Mouse (Mus musculus) heart, postnatal 0 days (tissue): ENCODE data around the gene Rbm6. TPM values are rescaled to one million over a fixed set of nuclear protein-coding genes. Genes with fewer than 3 reads are reported as not detected.

ENCODE experiments used
- ATAC-seq: fragments of 200-750 bp; cut with Nextera tagmentation; 2 replicates; pipeline ENCODE4 v1.8.0; 2017; ENCODE audit warnings: low read depth, moderate number of reproducible peaks, moderate library complexity; ENCODE audit not compliant: insufficient read depth
- DNase-seq: peaks from one replicate; pipeline ENCODE4 v3.0.0-alpha.2; 2016; ENCODE audit warnings: low spot score
- H3K27ac ChIP-seq: fragments of 300-500 bp; sonication (generic); 2 replicates; pipeline ENCODE4 v1.5.1; 2014; ENCODE audit warnings: low read depth, mild to moderate bottlenecking
- H3K27me3 ChIP-seq: fragments of 300-500 bp; sonication (generic); 2 replicates; pipeline ENCODE4 v1.6.1; 2014; ENCODE audit warnings: low read length, mixed read lengths; ENCODE audit not compliant: control insufficient read depth, insufficient read depth
- H3K36me3 ChIP-seq: fragments of 300-500 bp; sonication (generic); replicated peaks from 2 replicates; pipeline ENCODE4 v1.6.1; 2014; ENCODE audit warnings: low read length, mixed read lengths; ENCODE audit not compliant: control insufficient read depth, insufficient read depth
- H3K4me1 ChIP-seq: fragments of 300-500 bp; sonication (generic); 2 replicates; pipeline ENCODE4 v1.6.1; 2014; ENCODE audit warnings: antibody characterized with exemption; ENCODE audit not compliant: control insufficient read depth, insufficient read depth
- H3K4me2 ChIP-seq: fragments of 300-500 bp; sonication (generic); 2 replicates; pipeline ENCODE4 v1.6.1; 2014; ENCODE audit warnings: low read depth, mild to moderate bottlenecking, low read length, moderate library complexity
- H3K4me3 ChIP-seq: fragments of 300-500 bp; sonication (generic); 2 replicates; pipeline ENCODE4 v1.5.1; 2014; ENCODE audit warnings: low read depth, low read length
- H3K9ac ChIP-seq: fragments of 300-500 bp; sonication (generic); replicated peaks from 2 replicates; pipeline ENCODE4 v1.6.1; 2014; ENCODE audit warnings: low read depth, low read length, mixed read lengths
- H3K9me3 ChIP-seq: fragments of 300-500 bp; sonication (generic); replicated peaks from 2 replicates; pipeline ENCODE4 v1.6.1; 2016; ENCODE audit warnings: low read length; ENCODE audit not compliant: control insufficient read depth
- CTCF ChIP-seq: IDR thresholded peaks from 2 replicates; pipeline ENCODE4 v1.5.1; 2016; ENCODE audit warnings: antibody characterized with exemption, control low read depth, low read depth
- EP300 ChIP-seq: IDR thresholded peaks from 2 replicates; pipeline ENCODE4 v1.6.1; 2016; ENCODE audit warnings: antibody characterized with exemption, low read depth
- WGBS: fragments of 180-500 bp; shearing (Covaris S2); extraction: QIAGEN DNeasy Blood & Tissue Kit; methylation state at CpG from one replicate; pipeline ENCODE4 v1.1.7; 2014; 5-methylcytosine and 5-hydroxymethylcytosine counted together
- polyA plus RNA-seq: library from polyadenylated mRNA; unstranded; fragments of >200 nt; fragmentation: Nextera tagmentation; extraction: Ambion mirVana; gene quantifications from 2 replicates; pipeline ENCODE4 v1.2.1, GENCODE M21; 2015
- total RNA-seq: library from RNA; depleted of rRNA; stranded (reverse); fragments of >200 nt; gene quantifications from 2 replicates; pipeline ENCODE4 v1.2.3, GENCODE M21; 2014; ENCODE audit warnings: low replicate concordance

Rbm6 gene
- total and polyA plus RNA-seq, 2 experiments from 2014 or later: 28.3 to 35.1 TPM

- TF ChIP-seq CTCF (peak; percentile 97), EP300 (no peak)
- Histone ChIP-seq H3K9ac (no peak overlapping the region), H3K36me3 (peaks cover 42% of the 10 kb centered on the region), H3K27me3 (peaks cover 26% of the 10 kb centered on the region), H3K4me1 (no peaks in the 10 kb centered on the region), H3K9me3 (no peaks in the 10 kb centered on the region), H3K4me2 (no peak overlapping the region), H3K27ac (0 out of 2 replicates have a peak overlapping the region, but pooled peaks have one; percentile 7), H3K4me3 (no peak overlapping the region)
- 17% methylated on average over 7 of the region's 7 CpGs for WGBS
- DNase-seq (peak; percentile 77), ATAC-seq (peak; percentile 76)
Observed at GRCm38 (mm10) chr9:107738020-107738840, 134.8 kb downstream of the Rbm6 start.

- Histone ChIP-seq H3K27me3 (peaks cover 26% of the 10 kb centered on the region), H3K27ac (no peak overlapping the region), H3K9me3 (no peaks in the 10 kb centered on the region), H3K4me3 (no peak overlapping the region), H3K4me2 (peak overlapping the region; percentile 20; the same call in 1 of the 2 replicates), H3K9ac (no peak overlapping the region), H3K4me1 (no peaks in the 10 kb centered on the region), H3K36me3 (peaks cover 21% of the 10 kb centered on the region)
- DNase-seq (no peak), ATAC-seq (no peak)
- no peak for TF ChIP-seq CTCF
- TF ChIP-seq EP300: no peak
- WGBS: 5% methylated on average over 7 of the region's 7 CpGs
Observed at GRCm38 (mm10) chr9:107736185-107736485, 136.9 kb downstream of the Rbm6 start.

DNA sequence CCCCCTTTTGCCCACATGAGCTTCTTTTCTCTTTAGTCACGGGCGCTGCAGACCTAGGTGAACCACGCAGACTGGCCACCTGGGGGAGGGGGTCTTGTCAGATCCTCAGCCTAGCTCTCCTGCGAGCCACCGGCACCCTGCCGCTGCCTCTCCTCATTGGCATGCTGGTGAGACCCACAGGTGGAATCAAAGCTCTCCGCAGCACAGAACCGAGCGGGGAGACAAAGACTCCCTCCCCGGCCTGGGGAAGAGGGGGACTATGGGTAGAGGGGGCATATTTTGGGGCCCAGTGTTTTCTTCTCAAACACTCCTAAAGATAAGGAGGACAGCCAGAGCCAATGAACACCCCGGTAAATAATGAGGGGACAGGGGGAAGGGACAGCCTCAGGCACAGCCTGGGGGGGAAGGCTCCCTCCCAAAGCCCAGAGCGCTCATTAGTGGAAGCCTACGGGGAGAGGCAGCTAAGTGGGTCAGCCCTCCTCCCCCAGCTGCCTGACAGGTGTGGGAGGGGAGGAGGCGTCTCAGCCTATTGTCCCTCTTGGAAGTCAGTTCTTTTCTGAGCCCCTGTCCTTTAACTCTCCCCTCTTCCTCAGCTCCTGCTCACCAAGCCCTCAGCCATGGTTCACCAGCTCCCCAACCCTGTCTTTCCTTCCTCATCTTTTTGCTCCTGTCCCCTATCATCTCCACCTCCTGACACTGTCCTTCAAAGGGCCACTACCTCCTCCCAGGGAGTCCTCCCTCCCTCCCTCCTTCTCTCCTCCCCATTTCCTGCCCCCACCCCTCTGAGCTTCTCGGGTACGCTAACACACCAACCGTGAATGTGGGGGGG, 137.5 kb downstream of the Rbm6 start:
- Histone ChIP-seq H3K36me3 (peaks cover 16% of the 10 kb centered on the region), H3K9ac (no peak overlapping the region), H3K27me3 (peaks cover 26% of the 10 kb centered on the region), H3K4me3 (peak overlapping the region; percentile 10; the same call in 1 of the 2 replicates), H3K4me1 (no peaks in the 10 kb centered on the region), H3K9me3 (no peaks in the 10 kb centered on the region), H3K4me2 (peak overlapping the region; percentile 20; the same call in 1 of the 2 replicates), H3K27ac (no peak overlapping the region)
- TF ChIP-seq CTCF: no peak
- TF ChIP-seq EP300: no peak
- DNase-seq (no peak), ATAC-seq (no peak)
- WGBS: 7% methylated on average over 17 of the region's 17 CpGs

GRCm38 (mm10) chr9:107734567-107734971, 138.5 kb downstream of the Rbm6 start:
- TF ChIP-seq EP300 (no peak), CTCF (no peak)
- Histone ChIP-seq H3K4me1 (no peaks in the 10 kb centered on the region), H3K27ac (no peak overlapping the region), H3K9ac (no peak overlapping the region), H3K36me3 (peaks cover 6% of the 10 kb centered on the region), H3K4me3 (no peak overlapping the region), H3K4me2 (no peak overlapping the region), H3K9me3 (no peaks in the 10 kb centered on the region), H3K27me3 (peaks cover 26% of the 10 kb centered on the region)
- DNase-seq (no peak), ATAC-seq (no peak)
- 34% methylated on average over 7 of the region's 7 CpGs for WGBS

GRCm38 (mm10) chr9:107729709-107730108, 143.3 kb downstream of the Rbm6 start:
- WGBS: 65% methylated on average over 3 of the region's 3 CpGs
- Histone ChIP-seq H3K4me2 (no peak overlapping the region), H3K27ac (no peak overlapping the region), H3K36me3 (no peaks in the 10 kb centered on the region), H3K9me3 (no peaks in the 10 kb centered on the region), H3K4me3 (no peak overlapping the region), H3K4me1 (no peaks in the 10 kb centered on the region; the same call in 1 of the 2 replicates), H3K9ac (no peak overlapping the region), H3K27me3 (peaks cover 6% of the 10 kb centered on the region)
- DNase-seq (no peak), ATAC-seq (no peak)
- TF ChIP-seq EP300: no peak
- TF ChIP-seq CTCF: no peak
